Mouse (Mus musculus): Measurements from ENCODE around the gene Gm12216. TPM values are rescaled to one million over a fixed set of nuclear protein-coding genes. Genes with fewer than 3 reads are reported as not detected.

Gm12216 gene
- total and polyA plus RNA-seq, 3 experiments = not detected

- no peak for TF ChIP-seq ZC3H11A (IDR thresholded peaks at IDR 0.05; ENCODE audit: low read depth, low read length)
- TF ChIP-seq ETS1 (IDR thresholded peaks at IDR 0.05; ENCODE audit: low read depth, low read length) = 0 out of 2 replicates have a peak, but pooled peaks have one; percentile 56
- no peak for TF ChIP-seq KAT2A (conservative IDR thresholded peaks at IDR 0.05; ENCODE audit: low read depth, low read length)
- TF ChIP-seq ZMIZ1 (IDR thresholded peaks at IDR 0.05; ENCODE audit: low read depth, low read length) = peak; percentile 90; the same call in 1 of the 2 replicates
- TF ChIP-seq ELF1 (IDR thresholded peaks at IDR 0.05; ENCODE audit: low read depth, low read length) = peak; percentile 93
- peak; percentile 75 for TF ChIP-seq HCFC1 (IDR thresholded peaks at IDR 0.05; ENCODE audit: low read depth, low read length)
- no peak for TF ChIP-seq TAL1 (IDR thresholded peaks at IDR 0.05; ENCODE audit: low read length)
- TF ChIP-seq SMC3 (IDR thresholded peaks at IDR 0.05; ENCODE audit: low read depth, low read length) = no peak
- TF ChIP-seq NRF1 (IDR thresholded peaks at IDR 0.05; ENCODE audit: insufficient read depth, low read depth, low read length, poor library complexity, severe bottlenecking) = no peak
- peak; percentile 91 for TF ChIP-seq NELFE (IDR thresholded peaks at IDR 0.05; ENCODE audit: low read depth, low read length)
- TF ChIP-seq CTCF (IDR thresholded peaks at IDR 0.05 in 2 of 3, conservative IDR thresholded peaks at IDR 0.05 in 1 of 3; ENCODE audit: control insufficient read depth in 1 of 3, insufficient read depth in 1 of 3, low read depth in 2 of 3, low read length in 3 of 3, poor library complexity in 1 of 3, severe bottlenecking in 1 of 3) = no peak
- no peak for TF ChIP-seq RAD21 (IDR thresholded peaks at IDR 0.05; ENCODE audit: low read depth, low read length)
- TF ChIP-seq JUND (IDR thresholded peaks at IDR 0.05; ENCODE audit: low read depth, low read length) = no peak
These were observed 33.8 kb upstream of the Gm12216 start (continued) for GRCm38 (mm10) chr11:53892716-53893416.

GRCm38 (mm10) chr11:53891505-53892451 lies 32.7 kb upstream of the Gm12216 start, which contains the start of gene Slc22a5:
TSS of gene Slc22a5 (minus strand) at chr11:53891660.
- TF ChIP-seq NRF1 (IDR thresholded peaks at IDR 0.05; ENCODE audit: insufficient read depth, low read depth, low read length, poor library complexity, severe bottlenecking) = peak; percentile 90
- TF ChIP-seq TBP (IDR thresholded peaks at IDR 0.05; ENCODE audit: low read depth, low read length) = peak; percentile 88
- TF ChIP-seq TCF12 (IDR thresholded peaks at IDR 0.05; ENCODE audit: low read depth, low read length) = peak; percentile 31; the same call in 1 of the 2 replicates
- no peak for TF ChIP-seq MAFK (IDR thresholded peaks at IDR 0.05; ENCODE audit: borderline replicate concordance, low read depth, low read length)
- no peak for TF ChIP-seq GABPA (IDR thresholded peaks at IDR 0.05; ENCODE audit: low read depth, low read length)
- TF ChIP-seq MAZ (IDR thresholded peaks at IDR 0.05; ENCODE audit: low read depth, low read length) = no peak
- TF ChIP-seq ZNF384 (IDR thresholded peaks at IDR 0.05; ENCODE audit: low read depth, low read length) = no peak
- no peak for TF ChIP-seq USF1 (IDR thresholded peaks at IDR 0.05; ENCODE audit: low read depth, low read length)
- peak; percentile 19; the same call in 1 of the 2 replicates for TF ChIP-seq ETS1 (IDR thresholded peaks at IDR 0.05; ENCODE audit: low read depth, low read length)
- no peak for TF ChIP-seq ZKSCAN1 (IDR thresholded peaks at IDR 0.05; ENCODE audit: low read depth, low read length)
- TF ChIP-seq HCFC1 (IDR thresholded peaks at IDR 0.05; ENCODE audit: low read depth, low read length) = peak; percentile 75
- peak; percentile 60 for TF ChIP-seq MAX (IDR thresholded peaks at IDR 0.05; ENCODE audit: low read length)
- TF ChIP-seq JUND (IDR thresholded peaks at IDR 0.05; ENCODE audit: low read depth, low read length) = no peak
- no peak for TF ChIP-seq MYC (IDR thresholded peaks at IDR 0.05; ENCODE audit: low read depth, low read length)
- TF ChIP-seq MXI1 (IDR thresholded peaks at IDR 0.05; ENCODE audit: low read depth, low read length) = peak; percentile 34; the same call in 1 of the 2 replicates
- TF ChIP-seq ZMIZ1 (IDR thresholded peaks at IDR 0.05; ENCODE audit: low read depth, low read length) = peak; percentile 46; the same call in 1 of the 2 replicates
- peak; percentile 89 for TF ChIP-seq ELF1 (IDR thresholded peaks at IDR 0.05; ENCODE audit: low read depth, low read length)
- peak; percentile 71 to 91 for TF ChIP-seq POLR2A (IDR thresholded peaks at IDR 0.05; ENCODE audit: control insufficient read depth in 1 of 2, insufficient read depth in 1 of 2, low read depth in 1 of 2, low read length in 2 of 2, poor library complexity in 1 of 2)
- TF ChIP-seq POLR2AphosphoS2 (IDR thresholded peaks at IDR 0.05; ENCODE audit: low read length) = 0 out of 2 replicates have a peak, but pooled peaks have one; percentile 74
- TF ChIP-seq POLR2AphosphoS5 (IDR thresholded peaks at IDR 0.05; ENCODE audit: borderline replicate concordance, low read depth, low read length) = no peak; the same call in 1 of the 2 replicates
- TF ChIP-seq USF2 (IDR thresholded peaks at IDR 0.05; ENCODE audit: borderline replicate concordance in 1 of 2, insufficient read depth in 1 of 2, low read depth in 1 of 2, low read length in 2 of 2) = no peak
- TF ChIP-seq NELFE (IDR thresholded peaks at IDR 0.05; ENCODE audit: low read depth, low read length) = peak; percentile 76
- no peak for TF ChIP-seq SMC3 (IDR thresholded peaks at IDR 0.05; ENCODE audit: low read depth, low read length)
- peak; percentile 68 for TF ChIP-seq SIN3A (IDR thresholded peaks at IDR 0.05; ENCODE audit: low read length)

More at GRCm38 (mm10) chr11:53891505-53892451, 32.7 kb upstream of the Gm12216 start, which contains the start of gene Slc22a5:
- peak; percentile 100 for DNase-seq (ENCODE audit: low read depth, low spot score)
- Histone ChIP-seq H3K36me3 (ENCODE audit: control insufficient read depth in 1 of 2, insufficient read depth in 2 of 2, low read length in 2 of 2) (peaks cover 0 to 22% of the 10 kb centered on the region in 2 experiments; a peak in 2 of 4 replicates), H3K9ac (ENCODE audit: control insufficient read depth, low read depth, low read length, poor library complexity, severe bottlenecking) (peak within 1 kb of the TSS; percentile 77), H3K27ac (ENCODE audit: control insufficient read depth, low read depth, low read length) (peak within 1 kb of the TSS; percentile 87), H3K9me3 (replicated peaks; ENCODE audit: insufficient read depth, low read length) (no peaks in the 10 kb centered on the region), H3K79me2 (ENCODE audit: control insufficient read depth, insufficient read depth, low read length, poor library complexity) (peaks cover 10% of the 10 kb centered on the region), H3K4me3 (ENCODE audit: control insufficient read depth in 1 of 2, insufficient read depth in 1 of 2, low read depth in 2 of 2, low read length in 2 of 2) (peak within 1 kb of the TSS; percentile 70 to 82), H3K27me3 (ENCODE audit: control insufficient read depth in 1 of 2, insufficient read depth in 2 of 2, low read length in 2 of 2) (no peaks in the 10 kb centered on the region), H3K4me1 (ENCODE audit: control insufficient read depth in 1 of 2, insufficient read depth in 2 of 2, low read length in 2 of 2) (peaks cover 7 to 22% of the 10 kb centered on the region in 2 experiments)
